Mouse (Mus musculus): ENCODE results near the gene Ccr1.
"Not testable (repeated sequence)": the region's sequence is repeated elsewhere in the genome, so short reads cannot be mapped to it uniquely, and the experiment has no call there.

Gene Ccr1

DNA sequence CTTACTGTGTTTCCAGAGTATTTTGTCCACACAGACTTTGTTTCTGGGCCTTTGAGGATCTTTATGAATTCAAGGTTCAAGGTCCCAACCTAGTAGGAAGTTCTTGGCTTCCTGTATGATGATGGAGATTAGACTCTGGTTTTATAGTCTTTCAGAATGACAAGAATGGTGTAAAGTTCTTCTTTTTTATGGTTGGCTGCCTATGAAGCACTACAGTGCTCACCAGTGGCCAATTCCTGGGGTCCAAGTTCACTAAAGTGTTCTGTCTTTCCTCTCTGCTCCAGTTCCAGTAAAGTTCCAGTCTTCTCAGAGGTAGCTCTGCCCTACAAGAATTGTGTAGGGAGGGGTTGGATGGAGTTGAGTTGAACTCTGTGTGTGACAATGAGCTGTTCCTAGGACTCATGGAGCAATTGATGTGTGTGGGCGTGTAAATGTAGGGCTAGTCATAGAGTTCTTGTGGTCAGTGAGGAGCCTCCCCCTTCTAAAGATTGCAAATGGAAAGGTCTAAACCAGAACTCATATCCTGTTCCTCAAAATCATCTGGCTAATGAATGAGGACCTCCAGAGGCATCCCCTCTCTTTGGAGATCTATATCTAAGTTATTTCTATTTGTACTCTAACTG is at the start of gene Ccr1:
TSS of gene Ccr1 (minus strand) at position 403 of the 623 bp plus-strand sequence.
- peak; percentile 23 to 41 for DNase-seq

GRCm38 (mm10) chr9:124016048-124016447 is 47.6 kb upstream of the Ccr1 start:
- DNase-seq = no peak

DNA sequence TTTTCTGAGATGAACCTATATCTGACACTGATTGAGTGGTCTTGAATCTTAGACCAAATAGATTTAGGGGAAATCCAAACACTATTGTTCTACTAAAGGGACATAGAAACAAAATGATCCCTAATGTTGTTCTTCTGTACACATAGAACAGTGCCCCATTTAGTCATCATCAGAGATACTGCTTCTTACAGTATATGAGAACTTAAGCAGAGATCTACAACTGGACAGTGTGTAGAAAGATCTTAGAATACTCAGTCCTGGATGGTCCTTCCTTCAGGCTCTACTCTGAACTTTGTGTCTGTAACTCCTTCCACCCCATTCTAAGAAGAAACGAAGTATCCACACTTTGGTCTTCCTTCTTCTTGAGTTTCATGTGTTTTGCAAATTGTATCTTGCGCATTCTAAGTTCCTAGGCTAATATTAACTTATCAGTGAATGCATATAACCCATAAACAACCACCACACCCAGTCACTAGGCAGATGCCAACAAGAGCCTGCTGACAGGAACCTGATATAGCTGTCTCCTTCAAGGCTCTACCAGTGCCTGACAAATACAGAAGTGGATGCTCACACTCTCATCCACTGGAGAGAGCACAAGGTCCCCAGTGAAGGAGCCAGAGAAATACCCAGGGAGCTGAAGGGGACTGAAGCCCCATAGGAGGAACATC is 46.6 kb upstream of the Ccr1 start:
- DNase-seq = no peak

DNA sequence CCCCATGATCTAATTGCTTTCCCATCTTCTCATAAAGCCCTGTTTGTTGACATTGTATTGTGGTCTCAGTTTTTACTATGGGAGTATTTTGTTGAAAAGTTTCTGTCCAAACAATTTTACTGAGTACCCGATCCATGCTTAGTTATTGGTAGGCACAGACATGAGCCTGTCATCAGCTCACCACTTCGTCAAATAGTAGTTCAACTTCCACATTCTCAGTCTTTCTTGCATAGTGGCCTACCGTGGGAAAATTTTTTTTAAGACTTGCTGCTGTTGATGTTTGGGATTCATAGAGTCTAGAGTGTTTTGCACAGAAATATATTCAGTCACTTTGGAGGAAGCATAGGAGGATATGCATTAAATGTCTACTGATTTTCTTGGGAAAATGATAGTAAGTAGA is 44.8 kb upstream of the Ccr1 start:
- DNase-seq = no peak

GRCm38 (mm10) chr9:124012691-124013090 is 44.2 kb upstream of the Ccr1 start:
- DNase-seq = no peak

DNA sequence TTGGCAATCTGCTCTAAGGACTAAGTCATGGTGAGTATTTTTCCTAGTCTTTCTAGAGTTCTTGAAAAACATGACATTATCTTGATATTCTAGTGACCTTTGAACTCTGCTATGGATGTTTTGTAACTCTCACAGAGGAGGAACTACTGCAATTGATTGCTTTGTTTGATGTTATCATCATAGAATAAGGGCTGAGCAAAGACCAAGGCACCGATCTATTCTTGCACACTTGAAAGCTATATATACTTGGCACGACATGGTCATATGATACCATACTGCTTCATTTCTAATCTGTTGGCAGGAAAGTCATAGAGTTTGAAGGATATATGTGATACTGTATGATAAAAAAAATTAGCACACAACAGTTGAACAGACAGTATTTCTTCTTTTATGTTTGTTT is 31.3 kb upstream of the Ccr1 start:
- DNase-seq = no peak

DNA sequence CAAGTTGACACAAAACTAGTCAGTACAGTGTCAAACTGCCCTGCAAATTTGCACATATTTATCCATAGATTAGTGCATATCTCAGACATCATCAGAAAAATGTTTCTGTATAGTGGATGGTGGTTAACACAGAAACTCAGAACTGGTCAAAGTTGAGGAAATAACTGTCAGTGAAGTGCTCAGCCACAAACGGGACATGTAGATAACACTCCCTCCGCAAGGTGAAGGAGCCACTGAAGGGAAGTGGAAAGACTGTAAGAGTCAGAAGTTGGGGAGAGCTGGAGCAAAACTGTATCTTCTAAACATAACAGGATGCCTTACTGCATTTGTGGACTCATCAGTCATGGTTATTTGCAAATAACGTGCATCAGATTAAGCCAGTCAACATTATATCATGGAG is 29.2 kb upstream of the Ccr1 start:
- DNase-seq = no peak

DNA sequence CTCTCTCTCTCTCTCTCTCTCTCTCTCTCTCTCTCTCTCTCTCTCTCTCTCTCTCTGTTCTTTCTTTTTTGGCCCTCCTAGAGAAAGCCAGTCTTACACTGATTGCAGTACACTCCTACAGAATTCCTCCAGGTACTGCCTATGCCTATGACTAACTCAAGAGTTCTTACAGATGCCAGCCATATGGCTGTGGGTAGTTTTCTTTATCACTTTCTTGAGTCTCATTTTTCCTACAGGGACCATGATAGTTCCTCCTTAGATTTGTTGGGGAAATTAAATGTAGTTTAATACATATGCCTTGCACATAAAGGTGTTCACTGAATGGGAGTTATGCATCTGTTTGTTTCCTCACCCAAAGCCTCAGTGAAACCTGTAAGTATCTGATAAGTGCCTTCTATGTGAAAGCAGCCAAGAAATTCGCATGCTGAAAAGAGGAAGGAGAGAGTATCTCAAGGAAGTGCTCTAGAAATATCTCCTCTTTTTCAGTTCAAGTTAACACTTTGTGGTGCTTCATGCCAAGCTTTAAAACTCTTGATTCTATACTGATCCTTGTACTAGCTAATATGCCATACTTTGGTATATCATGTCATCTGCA is 22.9 kb upstream of the Ccr1 start:
- no peak for DNase-seq

- DNase-seq = peak in 1 of 2 experiments; percentile 8
These were observed 21.2 kb upstream of the Ccr1 start for GRCm38 (mm10) chr9:123989671-123990070.

DNA sequence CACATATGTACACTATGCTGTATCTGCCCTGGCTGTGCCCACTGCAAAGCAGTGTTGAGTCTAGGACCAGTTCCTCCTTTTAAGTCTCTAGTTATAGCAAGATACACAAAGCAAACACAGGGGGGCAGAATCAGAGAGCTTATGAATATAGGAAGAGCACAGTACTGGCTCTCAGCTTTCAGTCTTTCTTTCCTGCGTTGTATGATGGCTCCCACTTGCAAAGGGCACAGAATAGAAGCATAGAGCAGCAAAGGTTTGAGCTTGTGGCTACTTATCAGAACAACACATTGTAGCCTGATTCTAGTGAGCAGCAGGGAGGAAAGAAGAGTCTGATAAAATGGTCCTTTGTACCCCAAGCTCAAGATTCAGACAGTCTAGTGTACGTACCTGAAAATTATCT is 17.7 kb upstream of the Ccr1 start:
- peak in 1 of 2 experiments; percentile 20 for DNase-seq

DNA sequence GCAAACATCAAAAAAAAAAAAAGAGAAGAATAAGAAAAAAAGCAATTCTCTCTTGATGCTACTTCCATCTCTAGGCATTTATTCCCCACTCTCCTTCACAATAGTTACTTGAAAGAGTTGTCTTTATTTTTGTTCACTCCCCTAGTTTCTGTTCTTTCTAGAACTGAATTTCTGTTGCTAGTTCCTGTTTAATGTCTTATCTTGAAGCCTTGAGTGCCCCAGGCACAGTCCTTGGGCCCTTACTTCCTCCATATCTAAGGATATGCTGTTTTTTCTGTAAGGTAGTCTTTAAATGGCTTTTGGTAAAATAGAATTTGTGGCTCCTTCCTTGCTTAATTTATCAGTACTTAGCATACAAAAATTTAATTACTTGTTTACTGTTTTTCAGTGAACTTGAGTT is 16.5 kb upstream of the Ccr1 start:
- no peak for DNase-seq

GRCm38 (mm10) chr9:123982720-123983119 is 14.2 kb upstream of the Ccr1 start:
- no peak for DNase-seq

- DNase-seq = no peak
These were observed 13.4 kb upstream of the Ccr1 start for GRCm38 (mm10) chr9:123981909-123982308.

- not testable (repeated sequence) for DNase-seq
These were observed 12.5 kb upstream of the Ccr1 start for GRCm38 (mm10) chr9:123980858-123981475.

DNA sequence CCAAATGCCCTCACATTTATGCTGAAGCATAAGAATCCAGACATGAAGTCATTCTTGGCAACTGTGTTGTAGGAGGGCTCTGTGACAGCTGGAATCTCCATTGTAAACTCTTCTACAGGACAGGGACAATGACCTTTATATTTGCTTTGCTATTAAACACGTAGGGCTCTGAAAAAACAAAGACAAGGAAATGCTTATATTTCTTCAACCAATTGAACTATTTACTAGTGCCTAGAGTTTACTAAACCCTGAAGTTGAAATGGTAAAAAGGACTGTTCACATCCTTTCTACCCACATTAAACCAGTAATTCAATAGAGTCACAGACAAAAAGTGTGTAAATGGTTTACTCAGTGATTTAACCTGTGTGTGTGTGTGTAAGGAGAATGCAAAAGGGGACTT is 9.8 kb upstream of the Ccr1 start, which contains the start of gene Ccr1l1:
TSS of gene Ccr1l1 (minus strand) at position 101 of the 400 bp plus-strand sequence.
- no peak for DNase-seq

GRCm38 (mm10) chr9:123976876-123977663 is 8.6 kb upstream of the Ccr1 start:
- DNase-seq = no peak

- no peak for DNase-seq
These were observed 7.1 kb upstream of the Ccr1 start for GRCm38 (mm10) chr9:123975630-123976029.

- DNase-seq = not testable (repeated sequence)
These were observed 1.5 kb downstream of the Ccr1 start for GRCm38 (mm10) chr9:123966858-123967495.

DNA sequence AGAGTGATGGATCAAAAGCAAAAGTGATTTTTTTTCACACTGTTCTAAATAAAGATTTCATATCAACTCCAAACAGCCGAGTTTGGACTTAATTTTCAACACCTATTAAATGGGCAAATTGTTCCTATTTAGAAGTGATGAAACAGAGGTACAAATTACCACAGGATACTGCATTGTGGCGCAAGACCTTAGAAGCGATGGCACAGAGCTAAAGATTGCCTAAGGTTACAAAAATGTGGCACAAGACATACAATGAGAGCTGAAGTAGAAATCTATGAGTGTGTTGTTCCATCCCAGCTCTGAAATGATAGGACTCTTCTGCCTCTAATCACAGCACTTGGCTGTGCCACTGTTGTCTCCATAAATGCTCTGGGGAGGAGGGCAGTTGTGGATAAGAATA is 3.7 kb downstream of the Ccr1 start:
- peak in 1 of 2 experiments; percentile 12 for DNase-seq

GRCm38 (mm10) chr9:123960161-123960560 is 8.3 kb downstream of the Ccr1 start:
- DNase-seq = no peak

- no peak for DNase-seq
These were observed 10.5 kb downstream of the Ccr1 start for GRCm38 (mm10) chr9:123957911-123958413.

GRCm38 (mm10) chr9:123956892-123957291 is 11.6 kb downstream of the Ccr1 start:
- DNase-seq = no peak
